Mouse (Mus musculus) brain, embryonic 14.5 days (tissue): ENCODE results near the gene Dpysl5.

Source experiments
- CTCF ChIP-seq: fragments of 200-500 bp; IDR thresholded peaks from 2 replicates; pipeline ENCODE4 v1.5.1; 2012; ENCODE audit warnings: inconsistent platforms, mild to moderate bottlenecking, moderate library complexity, borderline replicate concordance; ENCODE audit not compliant: insufficient read depth, insufficient read length; ENCODE audit errors: extremely low read depth
- POLR2A ChIP-seq: fragments of 200-500 bp; IDR thresholded peaks from 2 replicates; pipeline ENCODE4 v1.6.1; 2012; ENCODE audit warnings: mild to moderate bottlenecking, inconsistent platforms, borderline replicate concordance; ENCODE audit not compliant: poor library complexity, insufficient read depth, insufficient read length, severe bottlenecking; ENCODE audit errors: extremely low read depth

DNA sequence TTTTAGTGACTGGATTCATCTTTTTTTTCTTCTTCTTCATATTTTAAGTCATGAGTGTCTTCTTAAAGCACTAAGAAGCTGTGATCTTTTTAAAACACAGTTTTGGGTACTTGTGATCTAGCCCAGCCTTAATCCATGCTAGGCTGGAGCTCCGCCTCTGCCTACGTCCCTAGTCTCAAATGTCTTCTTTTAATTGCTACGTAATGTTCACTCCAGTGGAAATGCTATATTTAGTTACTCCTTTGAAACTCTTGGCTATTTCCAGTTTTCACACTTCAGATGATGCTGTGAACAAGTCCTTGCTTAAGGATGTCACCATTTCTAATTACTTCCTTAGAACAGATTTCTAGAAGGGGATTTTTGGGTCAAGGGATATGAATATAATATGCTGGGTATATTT is 78.7 kb downstream of the Dpysl5 start:
- TF ChIP-seq CTCF, result no peak
- no peak for TF ChIP-seq POLR2A
